Mouse (Mus musculus) adrenal gland, adult (tissue): ENCODE data around the gene Itga2.

Experiments
- DNase-seq, 2 experiments: peaks; one replicate each; pipeline ENCODE4 v3.0.0; 2022 to 2023; ENCODE audit warnings: low spot score in 1 of 2; ENCODE audit not compliant: inconsistent age in 2 of 2

Gene Itga2

GRCm38 (mm10) chr13:114931775-114932294 is at the start of gene Itga2:
Gene Itga2, minus strand, starts transcription at chr13:114932100.
- peak; percentile 74 to 89 for DNase-seq

GRCm38 (mm10) chr13:114980831-114981419 is 49.0 kb upstream of the Itga2 start:
- peak in 1 of 2 experiments; percentile 60 for DNase-seq

DNA sequence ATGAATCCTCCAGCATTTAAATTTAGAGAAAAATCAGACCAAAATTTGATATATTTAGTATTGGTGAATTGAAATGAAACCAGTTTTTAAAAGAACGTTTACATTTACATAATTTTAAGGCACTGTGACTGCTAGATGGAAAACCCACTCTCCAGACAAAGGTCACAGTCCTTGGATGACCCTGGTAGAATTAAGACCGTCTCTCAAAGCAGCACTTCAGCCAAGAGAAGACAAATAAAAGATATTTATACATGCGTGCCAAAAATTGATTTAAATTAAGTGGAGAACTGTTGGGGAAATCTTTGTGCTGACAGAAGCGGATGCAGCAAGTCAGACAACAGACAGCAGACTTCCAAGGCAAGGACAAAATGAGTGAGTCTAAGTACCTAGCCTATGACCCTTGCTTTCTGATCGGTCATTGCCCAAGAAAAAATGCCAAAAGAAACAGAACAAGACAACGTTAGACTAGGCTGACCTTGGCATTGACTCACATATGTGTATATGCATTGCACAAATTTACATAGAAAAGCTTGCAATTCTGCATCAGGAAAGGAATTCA is 42.7 kb upstream of the Itga2 start:
- no peak for DNase-seq

GRCm38 (mm10) chr13:114971905-114972304 is 40.0 kb upstream of the Itga2 start:
- no peak for DNase-seq

DNA sequence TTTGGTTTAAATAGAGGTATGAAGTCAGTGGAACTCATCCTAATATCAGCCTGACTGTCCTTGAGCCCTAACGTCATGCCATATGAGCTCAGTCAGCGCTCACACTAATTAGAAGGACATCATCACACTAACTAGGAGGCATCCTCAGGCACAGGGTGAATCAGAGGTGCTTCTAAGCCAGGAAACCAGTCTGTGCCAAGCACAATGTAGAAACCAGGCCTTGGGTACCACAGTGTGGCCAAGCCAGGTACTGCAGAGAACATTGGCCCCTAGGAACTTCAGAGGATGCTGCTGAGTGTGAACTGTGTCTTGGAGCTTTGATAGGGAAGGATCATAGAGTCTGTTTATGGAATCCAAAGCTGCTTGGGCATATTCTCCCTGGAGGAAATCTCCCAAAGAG is 32.3 kb upstream of the Itga2 start:
- DNase-seq: peak; percentile 88 to 97

- DNase-seq: no peak
Measured at GRCm38 (mm10) chr13:114954516-114954915, 22.6 kb upstream of the Itga2 start.

GRCm38 (mm10) chr13:114933541-114933940 is 1.6 kb upstream of the Itga2 start:
- DNase-seq: peak; percentile 78 to 82

DNA sequence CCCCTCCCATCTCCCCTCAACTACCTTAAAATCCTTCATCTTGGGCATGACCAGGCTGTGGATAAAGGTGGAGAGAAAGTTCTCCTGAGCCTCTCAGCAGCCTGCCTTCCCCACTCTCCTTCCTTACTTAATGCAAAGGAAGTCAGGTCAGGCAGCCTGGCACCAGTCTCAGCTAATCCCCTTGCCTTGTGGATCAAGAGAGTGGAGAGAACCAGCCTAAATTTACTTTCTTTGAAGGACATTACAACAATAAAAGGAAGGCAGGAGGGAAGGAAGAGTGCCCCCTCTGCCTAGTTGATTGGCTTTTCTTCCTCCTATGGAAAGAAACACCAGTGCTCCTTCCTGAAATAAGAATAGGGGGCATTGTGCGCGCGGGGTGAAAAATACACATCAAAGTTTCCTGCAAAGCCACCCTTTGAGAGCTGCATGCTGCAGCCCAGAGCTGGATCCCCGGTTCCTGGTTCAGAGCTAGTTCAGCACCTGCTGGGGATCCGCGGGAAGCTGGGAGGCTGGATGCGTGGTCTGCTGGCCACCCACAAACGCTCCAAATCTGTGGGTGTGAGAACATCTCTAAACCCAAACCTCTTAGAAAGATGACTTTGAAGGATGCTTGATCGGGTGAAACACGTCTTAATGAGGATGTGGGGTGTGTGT is 777 bp downstream of the Itga2 start:
- peak in 1 of 2 experiments; percentile 51 for DNase-seq

GRCm38 (mm10) chr13:114924785-114925184 is 7.1 kb downstream of the Itga2 start:
- DNase-seq: no peak

DNA sequence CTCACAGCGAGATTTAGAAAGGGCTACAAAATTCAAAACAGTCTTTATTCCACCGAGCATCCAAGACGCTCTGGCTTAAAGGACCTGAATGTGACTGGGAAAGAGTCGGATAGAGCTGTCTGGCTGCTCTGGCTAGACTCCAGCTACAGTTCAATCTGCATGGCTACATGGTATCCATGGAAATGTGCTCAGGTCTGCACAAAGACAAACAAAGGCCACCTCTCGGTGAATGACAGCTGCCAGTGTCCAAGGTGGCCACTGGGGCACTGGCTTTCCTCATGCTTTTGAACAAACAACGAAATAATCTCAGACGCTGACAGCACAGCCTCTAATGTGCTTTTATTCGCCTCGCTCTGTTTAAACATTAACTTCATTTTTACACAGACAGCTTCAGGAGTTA is 8.6 kb downstream of the Itga2 start:
- DNase-seq: no peak

DNA sequence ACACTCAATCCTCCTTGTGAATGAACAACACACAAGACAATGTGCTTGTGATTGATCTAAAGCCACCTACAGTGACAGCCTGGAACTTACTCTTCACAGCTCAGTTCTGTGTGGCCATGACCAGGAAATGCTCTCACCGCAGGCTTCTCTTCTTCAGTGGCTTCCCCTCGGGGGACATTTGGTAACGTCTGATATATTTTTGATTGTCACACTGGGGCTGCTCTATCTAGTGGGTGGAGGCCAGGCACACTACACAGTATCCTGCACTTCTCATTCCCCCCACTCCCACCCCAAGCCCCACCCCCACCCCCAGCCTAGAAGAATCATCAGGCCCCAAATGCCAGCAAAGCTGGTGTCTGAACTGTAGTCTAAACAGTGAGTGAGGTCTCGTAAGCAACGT is 16.1 kb downstream of the Itga2 start:
- no peak for DNase-seq

DNA sequence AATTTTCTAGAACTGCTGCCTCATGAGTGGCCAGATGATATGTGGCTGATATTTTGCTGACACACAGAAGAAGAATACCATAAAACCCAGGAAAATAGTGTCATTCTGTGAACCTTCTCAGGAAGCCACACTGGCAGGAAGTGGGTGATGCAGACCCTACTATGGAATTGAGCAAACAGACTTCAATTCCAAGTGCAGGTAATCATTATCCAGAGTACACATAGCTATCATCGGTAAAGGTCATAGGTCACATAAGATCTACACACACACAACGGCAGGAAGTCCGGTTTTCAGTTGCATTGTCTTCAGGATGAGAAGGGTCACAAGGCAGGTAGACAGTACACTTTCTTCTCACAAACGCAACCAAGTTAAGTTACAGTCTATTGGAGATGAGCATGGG is 16.9 kb downstream of the Itga2 start:
- no peak for DNase-seq

DNA sequence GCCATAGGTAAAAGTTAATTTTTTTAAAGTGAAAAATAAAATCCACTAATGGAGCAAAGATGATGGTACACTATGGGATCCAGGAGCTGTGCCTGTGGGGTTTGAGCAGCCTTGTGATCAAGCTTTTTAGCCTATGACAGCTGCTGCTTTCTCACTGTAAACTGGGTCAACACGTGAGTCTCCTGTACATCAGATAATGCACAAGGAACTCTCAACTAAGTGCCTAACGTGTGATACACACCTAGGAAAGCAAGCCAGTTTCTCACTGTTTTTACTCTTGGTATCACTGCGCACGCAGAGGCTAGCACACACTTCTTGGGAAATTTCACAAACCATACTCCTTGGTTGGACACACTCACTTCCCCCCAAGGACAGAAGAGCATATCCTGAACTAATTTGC is 17.3 kb downstream of the Itga2 start:
- DNase-seq: no peak

DNA sequence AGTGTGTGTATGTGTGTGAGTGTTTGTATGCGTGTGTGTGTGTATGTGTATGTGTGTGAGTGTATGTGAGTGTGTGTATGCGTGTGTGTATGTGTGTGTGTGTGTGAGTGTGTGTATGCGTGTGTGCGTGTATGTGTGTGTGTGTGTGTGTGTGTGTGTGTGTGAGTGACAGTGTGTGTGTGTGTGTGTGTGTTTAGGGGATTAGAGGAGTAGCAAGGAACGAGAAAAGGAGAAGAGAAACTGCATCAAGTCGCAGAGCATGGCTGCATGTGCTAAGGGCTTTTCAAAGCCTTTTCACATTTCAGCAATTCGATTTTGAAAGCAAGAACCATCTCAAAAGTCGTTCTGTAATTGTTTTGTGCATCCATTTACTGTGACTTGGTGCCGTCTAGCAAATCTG is 21.3 kb downstream of the Itga2 start:
- no peak for DNase-seq

- no peak for DNase-seq
Measured at GRCm38 (mm10) chr13:114909514-114909913, 22.4 kb downstream of the Itga2 start.

- DNase-seq: no peak
Measured at GRCm38 (mm10) chr13:114907876-114908275, 24.0 kb downstream of the Itga2 start.

GRCm38 (mm10) chr13:114896751-114897386 is 35.0 kb downstream of the Itga2 start:
- peak; percentile 88 to 96 for DNase-seq

DNA sequence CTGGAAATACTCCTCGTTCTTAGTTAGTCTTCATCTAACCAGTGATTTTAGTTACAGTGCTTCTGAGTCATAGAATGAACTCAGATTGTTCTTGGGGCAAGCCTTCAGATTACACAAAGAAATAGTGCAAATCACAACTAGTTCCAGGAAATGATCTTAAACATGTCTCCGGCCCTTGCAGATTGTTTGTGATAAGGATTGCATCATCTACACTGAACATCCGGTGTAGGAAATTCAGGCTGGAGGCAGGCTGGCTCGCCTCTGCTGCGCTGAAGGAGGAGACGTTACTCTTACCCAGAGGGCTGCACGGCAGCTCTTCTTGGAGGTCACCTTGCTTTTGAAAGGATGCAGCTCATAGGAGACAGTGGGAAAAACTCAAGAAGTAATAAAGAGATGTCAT is 36.0 kb downstream of the Itga2 start:
- DNase-seq: peak; percentile 37 to 75

GRCm38 (mm10) chr13:114894718-114895117 is 37.2 kb downstream of the Itga2 start:
- DNase-seq: no peak

DNA sequence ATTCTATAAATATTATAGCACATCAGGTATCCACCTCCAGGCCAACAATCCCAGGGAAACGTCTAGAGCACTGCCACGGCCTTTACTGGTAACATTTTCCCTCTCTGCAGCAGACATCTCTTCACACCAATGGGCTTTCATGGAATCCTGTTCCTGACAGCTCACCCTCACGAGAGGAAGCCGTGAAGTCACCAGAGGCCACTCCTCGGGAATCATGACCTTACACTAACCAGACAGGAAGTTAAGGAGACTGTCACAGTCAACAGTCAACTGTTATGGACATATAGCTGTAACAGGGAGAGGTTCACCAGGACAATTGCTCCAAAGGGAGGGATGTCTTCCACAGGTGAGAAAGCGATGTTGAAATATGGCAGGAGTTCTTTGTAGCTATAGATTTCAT is 40.2 kb downstream of the Itga2 start:
- DNase-seq: no peak

GRCm38 (mm10) chr13:114887695-114888094 is 44.2 kb downstream of the Itga2 start:
- no peak for DNase-seq

DNA sequence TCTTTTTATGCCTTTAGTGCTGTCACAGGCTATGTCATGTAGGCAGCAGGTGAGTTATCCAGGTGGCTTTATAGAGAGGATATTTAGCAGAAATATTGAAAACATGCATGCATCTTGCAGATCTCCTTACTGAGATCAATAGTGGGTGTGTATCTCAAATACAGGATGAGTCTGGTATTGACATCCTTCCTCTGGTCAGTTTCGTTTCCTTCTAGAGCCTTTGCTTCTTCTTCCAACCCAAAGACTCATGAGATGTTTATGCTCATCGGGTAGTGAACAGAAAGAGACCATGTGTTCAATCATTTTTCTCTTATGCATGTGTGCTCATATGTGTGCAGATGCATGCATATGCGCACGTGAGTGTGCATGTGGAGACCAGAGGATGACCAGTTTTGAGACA is 44.6 kb downstream of the Itga2 start:
- DNase-seq: no peak
